Comparison of ENCODE assay signal across 8 mouse cellular contexts in the genomic region with DNA sequence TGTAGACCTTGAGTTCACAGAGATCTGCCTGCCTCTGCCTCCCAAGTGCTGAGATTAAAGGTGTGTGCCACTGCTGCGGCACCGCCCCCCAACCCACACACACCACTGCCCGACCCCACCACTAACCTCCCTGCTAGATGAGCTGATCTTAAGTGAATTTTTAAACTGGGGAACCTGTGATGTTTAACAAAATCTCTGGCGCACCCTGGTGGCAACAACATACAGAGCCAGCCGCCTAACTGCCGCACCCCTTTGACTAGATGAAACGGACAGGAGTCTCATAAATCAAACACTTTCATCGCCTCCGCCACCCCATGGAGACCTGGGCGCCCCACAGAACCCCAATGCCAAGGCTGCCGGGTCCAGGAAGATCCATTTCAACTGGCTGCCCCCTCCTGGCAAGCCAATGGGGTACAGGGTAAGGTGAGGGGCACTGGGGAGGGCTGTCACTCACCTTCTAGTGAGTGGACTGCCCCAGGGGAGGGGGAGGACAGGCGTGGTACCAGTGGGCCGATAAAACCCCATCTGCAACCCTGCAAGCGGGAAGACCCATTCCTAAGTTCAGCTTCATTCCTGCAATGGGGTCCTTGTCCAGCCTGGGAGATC. TPM values are rescaled to one million over a fixed set of nuclear protein-coding genes. Genes with fewer than 3 reads are reported as not detected.
DNase-seq lines count a peak whose midpoint lies in the region; ATAC-seq lines count a peak whose summit lies in the region.

No protein-coding gene starts in this region.

- WGBS in heart, embryonic 10.5 days = 14% methylated on average over 14 of the region's 14 CpGs
- 21% methylated on average over 14 of the region's 14 CpGs for WGBS in forebrain, embryonic 11.5 days

- no peaks in the 10 kb centered on the region for H3K9me3 ChIP-seq in heart, embryonic 10.5 days
- H3K9me3 ChIP-seq in forebrain, embryonic 11.5 days (ENCODE audit: control insufficient read depth, low read length) = no peaks in the 10 kb centered on the region

- H3K36me3 ChIP-seq in heart, embryonic 10.5 days = no peaks in the 10 kb centered on the region
- no peaks in the 10 kb centered on the region for H3K36me3 ChIP-seq in forebrain, embryonic 11.5 days (ENCODE audit: control insufficient read depth, insufficient read depth, low read length)

- no peak overlapping the region for H3K27ac ChIP-seq in heart, embryonic 10.5 days
- H3K27ac ChIP-seq in forebrain, embryonic 11.5 days (ENCODE audit: low read depth, low read length) = no peak overlapping the region

- no peak overlapping the region for H3K4me2 ChIP-seq in forebrain, embryonic 11.5 days (ENCODE audit: low read depth, low read length, severe bottlenecking)

- peaks cover 19% of the 10 kb centered on the region; the same call in 1 of the 2 replicates for H3K27me3 ChIP-seq in heart, embryonic 10.5 days (ENCODE audit: insufficient read depth, poor library complexity, severe bottlenecking)
- H3K27me3 ChIP-seq in forebrain, embryonic 11.5 days (ENCODE audit: control insufficient read depth, insufficient read depth, low read length) = no peaks in the 10 kb centered on the region

- H3K9ac ChIP-seq in forebrain, embryonic 11.5 days (ENCODE audit: low read length) = no peak overlapping the region

- DNase-seq in heart, adult 18-20 months = peak; percentile 66 to 86
- DNase-seq in heart, embryonic 10.5 days (ENCODE audit: low spot score) = no peak
- DNase-seq in adrenal gland, postnatal 36 days = peak; percentile 76 to 83
- DNase-seq in forebrain, embryonic 11.5 days (ENCODE audit: low spot score) = peak; percentile 84
- peak; percentile 83 for DNase-seq in heart, postnatal 4 days
- peak; percentile 55 for DNase-seq in left cerebral cortex, adult 11 months (ENCODE audit: low spot score)
- peak; percentile 63 to 87 for DNase-seq in spleen, postnatal 10 days (ENCODE audit: low spot score in 2 of 2)

- H3K4me1 ChIP-seq in heart, embryonic 10.5 days = peaks cover 18% of the 10 kb centered on the region; the same call in 1 of the 2 replicates
- H3K4me1 ChIP-seq in forebrain, embryonic 11.5 days (replicated peaks; ENCODE audit: control insufficient read depth, insufficient read depth, low read length) = peaks cover 14% of the 10 kb centered on the region; the same call in 1 of the 2 replicates

- 0 out of 2 replicates have a peak, but pooled peaks have one; percentile 44 for ATAC-seq in forebrain, embryonic 11.5 days (replicated peaks; ENCODE audit: low FRiP score)
- peak; percentile 89 for ATAC-seq in megakaryocyte progenitor cell, adult 5-6 weeks (replicated peaks; ENCODE audit: poor library complexity)

- no peak overlapping the region for H3K4me3 ChIP-seq in heart, embryonic 10.5 days
- no peak overlapping the region for H3K4me3 ChIP-seq in forebrain, embryonic 11.5 days (ENCODE audit: low read depth, low read length)

RNA-seq across cellular contexts. Expression of a gene that starts 12.9 kb away (rescaled TPM):
- total RNA-seq in heart, adult 18-20 months (2021) = 10 to 100 TPM; 14.1 to 15.0 TPM
- polyA plus RNA-seq in heart, embryonic 10.5 days (2016; fragmentation: Nextera tagmentation; extraction: Ambion mirVana) = 202 and 273 TPM in 2 replicates
- total RNA-seq in adrenal gland, postnatal 36 days (2021) = 10 to 100 TPM; 40.7 to 50.3 TPM
- polyA plus RNA-seq in forebrain, embryonic 11.5 days (2014; fragmentation: Nextera tagmentation; extraction: Ambion mirVana) = 142 and 151 TPM in 2 replicates
- total RNA-seq in heart, postnatal 4 days (2021) = 10 to 100 TPM; 52.9 to 54.3 TPM
- 29.4 and 29.8 TPM in 2 replicates for total RNA-seq in megakaryocyte progenitor cell, adult 5-6 weeks (2015)
- total RNA-seq in megakaryocyte progenitor cell, adult 5-6 weeks (2017) = 46.5 and 52.7 TPM in 2 replicates

RNA-seq across cellular contexts. Expression of a gene that starts 25.1 kb away (rescaled TPM):
- total RNA-seq in heart, adult 18-20 months (2021) = 1 to 10 TPM; 1.9 to 3.7 TPM
- 0.67 and 1.1 TPM in 2 replicates for polyA plus RNA-seq in heart, embryonic 10.5 days (2016; fragmentation: Nextera tagmentation; extraction: Ambion mirVana)
- total RNA-seq in adrenal gland, postnatal 36 days (2021) = 1 to 10 TPM; 2.3 to 3.1 TPM
- polyA plus RNA-seq in forebrain, embryonic 11.5 days (2014; fragmentation: Nextera tagmentation; extraction: Ambion mirVana) = 0.57 and 0.72 TPM in 2 replicates
- total RNA-seq in heart, postnatal 4 days (2021) = 1 to 10 TPM; 5.0 to 5.4 TPM
- 0.05 and 0.15 TPM in 2 replicates for total RNA-seq in megakaryocyte progenitor cell, adult 5-6 weeks (2015)
- 0.17 TPM in 1 of 2 replicates, not detected in the other for total RNA-seq in megakaryocyte progenitor cell, adult 5-6 weeks (2017)

RNA-seq across cellular contexts. Expression of a gene that starts 28.1 kb away (rescaled TPM):
- total RNA-seq in heart, adult 18-20 months (2021) = 100 to 1,000 TPM in 1 of 2 experiments, 10 to 100 TPM in 1; 98.0 to 107 TPM
- polyA plus RNA-seq in heart, embryonic 10.5 days (2016; fragmentation: Nextera tagmentation; extraction: Ambion mirVana) = 684 and 1,078 TPM in 2 replicates
- total RNA-seq in adrenal gland, postnatal 36 days (2021) = 100 to 1,000 TPM; 347 to 353 TPM
- 1,836 and 1,931 TPM in 2 replicates for polyA plus RNA-seq in forebrain, embryonic 11.5 days (2014; fragmentation: Nextera tagmentation; extraction: Ambion mirVana)
- total RNA-seq in heart, postnatal 4 days (2021) = 100 to 1,000 TPM; 466 to 502 TPM
- total RNA-seq in megakaryocyte progenitor cell, adult 5-6 weeks (2015) = 714 and 817 TPM in 2 replicates
- 751 and 801 TPM in 2 replicates for total RNA-seq in megakaryocyte progenitor cell, adult 5-6 weeks (2017)

RNA-seq across cellular contexts. Expression of a gene that starts 30.5 kb away (rescaled TPM):
- total RNA-seq in heart, adult 18-20 months (2021) = 1 to 10 TPM; 5.2 to 7.8 TPM
- 33.3 and 37.1 TPM in 2 replicates for polyA plus RNA-seq in heart, embryonic 10.5 days (2016; fragmentation: Nextera tagmentation; extraction: Ambion mirVana)
- 10 to 100 TPM; 18.3 to 20.2 TPM for total RNA-seq in adrenal gland, postnatal 36 days (2021)
- polyA plus RNA-seq in forebrain, embryonic 11.5 days (2014; fragmentation: Nextera tagmentation; extraction: Ambion mirVana) = 40.7 and 48.5 TPM in 2 replicates
- total RNA-seq in heart, postnatal 4 days (2021) = 10 to 100 TPM; 22.3 to 25.0 TPM
- 13.7 and 15.3 TPM in 2 replicates for total RNA-seq in megakaryocyte progenitor cell, adult 5-6 weeks (2015)
- total RNA-seq in megakaryocyte progenitor cell, adult 5-6 weeks (2017) = 14.2 and 18.7 TPM in 2 replicates
